Mouse (Mus musculus) cerebellum, adult 2 months (tissue): ENCODE measurements around the gene Sec22b. TPM values are rescaled to one million over a fixed set of nuclear protein-coding genes. Genes with fewer than 3 reads are reported as not detected.
A peak's percentile ranks its signal among the peaks of the same experiment; 100 is the strongest.

ENCODE experiments used
- DNase-seq, 2 experiments: peaks; one replicate each; pipeline ENCODE4 v3.0.0; 2021
- H3K27ac ChIP-seq: fragments of 200-500 bp; 2 replicates; pipeline ENCODE4 v1.5.1; 2012; ENCODE audit warnings: low read length, control low read depth, inconsistent platforms; ENCODE audit not compliant: insufficient read depth
- H3K27me3 ChIP-seq: fragments of 200-500 bp; 2 replicates; pipeline ENCODE4 v1.6.1; 2012; ENCODE audit warnings: inconsistent platforms, mild to moderate bottlenecking, low read length, moderate library complexity; ENCODE audit not compliant: control insufficient read depth, insufficient read depth
- H3K4me1 ChIP-seq: fragments of 200-500 bp; 2 replicates; pipeline ENCODE4 v1.6.1; 2011; ENCODE audit warnings: low read length; ENCODE audit not compliant: control insufficient read depth, insufficient read depth
- H3K4me3 ChIP-seq: fragments of 200-500 bp; replicated peaks from 2 replicates; pipeline ENCODE3; 2011; ENCODE audit warnings: mild to moderate bottlenecking, low read depth, low read length, control low read depth; ENCODE audit not compliant: insufficient read depth
- CTCF ChIP-seq: fragments of 200-500 bp; IDR thresholded peaks from 2 replicates; pipeline ENCODE4 v1.5.1; 2011; ENCODE audit warnings: low read depth, mild to moderate bottlenecking, control low read depth, low read length, moderate library complexity, borderline replicate concordance; ENCODE audit not compliant: insufficient read depth
- POLR2A ChIP-seq: fragments of 200-500 bp; IDR thresholded peaks from 2 replicates; pipeline ENCODE4 v1.6.1; 2011; ENCODE audit warnings: low read length, control low read depth, borderline replicate concordance; ENCODE audit not compliant: insufficient read depth
- WGBS: fragments of 180-500 bp; shearing (Covaris S2); methylation state at CpG from one replicate; pipeline ENCODE4 v1.1.7; 2018; 5-methylcytosine and 5-hydroxymethylcytosine counted together
- polyA plus RNA-seq: library from polyadenylated mRNA; depleted of rRNA; stranded (reverse); fragments of >200 nt; gene quantifications from 2 replicates; pipeline ENCODE4 v1.2.3, GENCODE M21; 2012

Gene Sec22b
- polyA plus RNA-seq, 1 experiment, result 70.5 TPM

GRCm38 (mm10) chr3:97915081-97915480 is 14.1 kb downstream of the Sec22b start:
- 61% methylated on average over 4 of the region's 4 CpGs for WGBS
- no peaks in the 10 kb centered on the region for H3K27me3 ChIP-seq
- H3K4me3 ChIP-seq, result no peak overlapping the region
- DNase-seq, result no peak
- TF ChIP-seq POLR2A (no peak), CTCF (peak; percentile 8; the same call in 1 of the 2 replicates)
- H3K27ac ChIP-seq, result no peak overlapping the region
- no peaks in the 10 kb centered on the region for H3K4me1 ChIP-seq

DNA sequence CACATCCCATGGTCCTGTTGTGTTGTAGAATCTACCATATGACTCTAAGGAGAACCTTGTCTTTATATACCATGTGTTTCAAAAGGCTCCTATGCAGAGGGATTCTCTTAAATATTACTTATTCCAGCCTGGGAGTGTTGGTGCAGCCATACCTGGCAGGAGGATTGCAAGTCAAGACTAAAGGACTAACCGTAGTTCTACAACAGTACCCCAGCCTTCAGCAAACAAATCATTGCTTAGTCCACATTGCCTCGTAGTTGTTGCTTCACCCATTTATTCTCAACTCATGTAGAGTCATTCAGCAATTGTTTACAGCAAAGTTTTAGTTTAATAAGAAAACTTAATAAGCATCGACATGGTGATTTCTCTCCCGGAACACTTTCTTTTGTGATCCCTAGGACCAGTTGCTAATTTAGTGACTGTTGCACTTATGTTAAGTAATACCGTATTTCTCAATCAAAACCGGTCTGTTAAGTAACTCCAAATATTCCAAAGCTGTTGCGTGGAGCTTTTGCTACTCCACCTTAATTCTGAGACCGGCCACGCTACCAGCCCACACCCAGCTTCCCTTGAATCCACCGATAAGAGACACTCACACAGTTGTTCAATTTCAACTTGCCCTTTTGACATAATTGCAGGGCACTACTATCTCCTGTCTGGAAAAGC is 18.0 kb downstream of the Sec22b start:
- H3K4me1 ChIP-seq, result no peaks in the 10 kb centered on the region
- no peaks in the 10 kb centered on the region for H3K27me3 ChIP-seq
- TF ChIP-seq POLR2A (no peak), CTCF (no peak)
- no peak overlapping the region for H3K4me3 ChIP-seq
- H3K27ac ChIP-seq, result no peak overlapping the region
- DNase-seq, result no peak
- 92% methylated on average over 10 of the region's 10 CpGs for WGBS

DNA sequence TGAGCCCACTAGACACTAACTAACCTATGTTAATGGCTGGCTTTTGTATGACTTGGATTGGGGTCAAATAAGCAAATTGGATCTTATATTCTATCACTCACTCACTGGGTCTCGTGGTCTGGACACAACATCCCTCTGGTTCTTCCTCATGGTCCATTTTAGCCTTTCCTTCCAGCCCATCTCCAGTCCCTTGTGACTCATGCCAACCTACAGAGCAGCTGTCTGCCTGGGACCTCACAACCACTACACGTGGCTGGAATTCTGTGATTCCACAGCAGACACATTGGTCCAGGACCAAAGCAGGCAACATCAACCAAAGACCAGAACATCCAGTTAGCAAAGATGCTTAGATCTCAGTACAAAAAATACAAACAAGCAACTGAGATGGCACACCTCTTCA is 24.3 kb downstream of the Sec22b start:
- DNase-seq, result no peak
- no peak overlapping the region for H3K4me3 ChIP-seq

GRCm38 (mm10) chr3:97927322-97927721 is 26.3 kb downstream of the Sec22b start:
- no peaks in the 10 kb centered on the region for H3K27me3 ChIP-seq
- no peak overlapping the region for H3K27ac ChIP-seq
- WGBS, result 82% methylated on average over 4 of the region's 4 CpGs
- peaks cover 3% of the 10 kb centered on the region; the same call in 1 of the 2 replicates for H3K4me1 ChIP-seq
- no peak for DNase-seq
- no peak overlapping the region for H3K4me3 ChIP-seq
- TF ChIP-seq POLR2A (no peak), CTCF (no peak)

More for the DNA sequence above, 24.3 kb downstream of the Sec22b start:
- H3K27me3 ChIP-seq, result no peaks in the 10 kb centered on the region
- no peak overlapping the region for H3K27ac ChIP-seq
- 56% methylated on average over 2 of the region's 2 CpGs for WGBS
- TF ChIP-seq CTCF, result no peak
- TF ChIP-seq POLR2A, result no peak
- no peaks in the 10 kb centered on the region for H3K4me1 ChIP-seq

DNA sequence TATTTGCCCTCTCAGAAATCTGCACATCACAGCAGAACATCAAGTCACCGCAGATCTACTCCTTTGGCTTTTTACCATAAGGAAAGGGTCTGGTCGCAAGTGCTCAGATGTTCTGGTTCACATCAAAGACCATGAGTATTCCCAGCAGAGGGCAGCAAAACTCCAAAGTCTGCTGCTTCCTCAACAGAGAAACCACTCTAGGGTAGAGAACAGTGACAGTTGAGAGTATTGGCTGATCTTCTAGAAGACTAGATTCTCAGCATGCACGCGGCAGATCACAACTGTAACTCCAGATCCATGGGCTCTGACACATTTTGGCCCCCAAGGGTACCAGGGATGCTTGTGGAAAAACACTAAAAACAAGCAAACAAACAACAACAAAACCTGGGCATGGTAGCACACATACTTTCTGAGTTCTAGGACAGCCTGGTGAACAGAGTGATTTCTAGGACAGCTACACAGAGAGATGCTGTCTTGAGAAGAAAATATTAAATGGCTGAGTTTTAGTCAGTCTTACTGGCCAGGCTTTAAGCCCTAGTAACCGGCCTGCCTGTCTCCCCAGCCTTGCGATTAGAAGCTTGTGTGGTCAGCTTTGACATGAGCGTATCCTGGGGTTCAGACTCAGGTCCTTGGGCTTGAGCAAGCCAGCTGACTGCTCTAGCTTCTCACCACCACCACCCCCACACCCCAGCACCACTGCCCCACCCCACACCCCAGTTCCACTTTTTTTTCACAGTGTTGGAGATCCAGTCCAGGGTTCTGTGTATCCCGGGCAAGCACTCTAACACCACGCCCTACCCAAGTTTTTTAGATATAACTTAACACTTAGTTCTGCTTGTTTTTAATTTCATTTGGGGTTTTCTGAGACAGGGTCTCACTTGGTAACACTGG is 28.2 kb downstream of the Sec22b start:
- Histone ChIP-seq H3K27ac (no peak overlapping the region), H3K4me3 (no peak overlapping the region), H3K4me1 (peaks cover 3% of the 10 kb centered on the region; the same call in 1 of the 2 replicates), H3K27me3 (no peaks in the 10 kb centered on the region)
- peak; percentile 49 to 55 for DNase-seq
- 55% methylated on average over 9 of the region's 9 CpGs for WGBS
- TF ChIP-seq CTCF (peak; percentile 65), POLR2A (no peak)

DNA sequence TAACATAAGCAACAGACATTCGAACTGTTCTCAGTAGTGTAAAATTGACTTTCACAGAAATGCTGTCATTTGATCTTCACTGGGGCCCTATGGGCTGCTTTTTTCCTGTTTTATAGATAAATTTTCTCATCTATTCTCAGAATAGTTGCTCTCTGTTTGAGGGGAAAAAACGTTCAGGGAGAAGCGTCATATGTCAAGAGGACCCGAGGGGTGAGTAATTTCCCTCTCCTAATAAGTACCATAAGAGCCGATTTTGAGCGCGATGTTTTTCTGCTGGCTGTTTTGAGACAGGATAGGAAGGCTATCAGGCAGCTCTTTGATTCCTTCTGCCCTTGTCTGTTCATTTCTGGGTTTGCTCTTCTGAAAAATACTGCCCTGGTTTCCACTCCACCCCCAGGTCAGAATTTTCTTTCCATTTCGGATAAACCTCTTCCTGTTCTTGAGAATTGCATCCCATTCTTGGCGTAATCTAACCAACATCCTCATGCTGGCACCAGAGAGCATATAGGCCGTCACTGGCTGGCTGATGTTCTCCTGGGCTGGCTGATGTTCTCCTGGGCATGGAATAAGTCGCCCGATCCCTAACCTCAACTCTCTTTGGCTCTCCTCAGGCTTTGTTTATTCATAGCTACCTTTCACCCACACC is 29.3 kb downstream of the Sec22b start:
- Histone ChIP-seq H3K4me1 (peaks cover 3% of the 10 kb centered on the region; the same call in 1 of the 2 replicates), H3K4me3 (no peak overlapping the region), H3K27me3 (no peaks in the 10 kb centered on the region), H3K27ac (no peak overlapping the region)
- DNase-seq, result no peak
- WGBS, result 75% methylated on average over 12 of the region's 12 CpGs
- no peak for TF ChIP-seq POLR2A
- TF ChIP-seq CTCF, result no peak

DNA sequence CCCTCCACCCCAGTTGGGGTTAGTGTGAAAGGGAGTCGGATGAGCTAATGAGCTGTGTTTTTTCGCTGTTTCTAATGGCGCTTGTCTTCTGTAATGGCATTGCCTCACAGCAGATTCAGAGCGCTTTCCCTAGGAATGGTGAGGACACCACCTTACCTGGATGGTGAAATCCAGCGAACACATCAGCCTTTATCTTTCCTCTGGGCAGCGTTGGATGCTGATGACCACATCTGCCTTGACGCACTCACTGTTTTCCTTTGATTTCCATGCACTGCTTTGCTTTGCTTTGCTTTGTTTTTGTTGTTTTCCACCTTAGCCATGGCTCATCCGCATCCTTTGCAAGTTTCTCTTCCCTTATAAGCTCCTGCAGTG is 29.8 kb downstream of the Sec22b start:
- Histone ChIP-seq H3K27me3 (no peaks in the 10 kb centered on the region), H3K27ac (no peak overlapping the region), H3K4me1 (peaks cover 3% of the 10 kb centered on the region; the same call in 1 of the 2 replicates), H3K4me3 (no peak overlapping the region)
- 92% methylated on average over 8 of the region's 8 CpGs for WGBS
- no peak for DNase-seq
- TF ChIP-seq POLR2A (no peak), CTCF (no peak)
